Mouse (Mus musculus) cerebellum, adult (tissue): ENCODE results near the gene Kcnq1.

Source experiments
- ATAC-seq: cut with Nextera tagmentation; 2 replicates; pipeline ENCODE4 v1.9.2; 2017; ENCODE audit warnings: mild to moderate bottlenecking, moderate library complexity, mixed read lengths; ENCODE audit not compliant: insufficient number of reproducible peaks, low FRiP score, low TSS enrichment

Kcnq1 gene

GRCm38 (mm10) chr7:143469946-143470345 lies 363.8 kb downstream of the Kcnq1 start:
- ATAC-seq, result peak; percentile 53; the same call in 1 of the 2 replicates

GRCm38 (mm10) chr7:143473347-143474101 lies 367.4 kb downstream of the Kcnq1 start, which contains the start of gene Slc22a18:
Gene Slc22a18 (plus strand): TSS chr7:143473736.
- no peak for ATAC-seq

GRCm38 (mm10) chr7:143474811-143475210 lies 368.6 kb downstream of the Kcnq1 start:
- no peak for ATAC-seq

GRCm38 (mm10) chr7:143475876-143476275 lies 369.7 kb downstream of the Kcnq1 start:
- ATAC-seq, result no peak
